Mouse (Mus musculus) testis, adult 2 months (tissue): ENCODE data around the gene Inhbb.

Source experiments
- CTCF ChIP-seq: fragments of 200-500 bp; IDR thresholded peaks from 2 replicates; pipeline ENCODE4 v1.5.1; 2012; ENCODE audit warnings: low read depth, mild to moderate bottlenecking, inconsistent platforms, low read length, moderate library complexity; ENCODE audit not compliant: control insufficient read depth, insufficient read depth, insufficient replicate concordance
- POLR2A ChIP-seq: fragments of 200-500 bp; IDR thresholded peaks from 2 replicates; pipeline ENCODE4 v1.6.1; 2012; ENCODE audit warnings: low read depth, mild to moderate bottlenecking, inconsistent platforms, low read length, moderate library complexity; ENCODE audit not compliant: control insufficient read depth

DNA sequence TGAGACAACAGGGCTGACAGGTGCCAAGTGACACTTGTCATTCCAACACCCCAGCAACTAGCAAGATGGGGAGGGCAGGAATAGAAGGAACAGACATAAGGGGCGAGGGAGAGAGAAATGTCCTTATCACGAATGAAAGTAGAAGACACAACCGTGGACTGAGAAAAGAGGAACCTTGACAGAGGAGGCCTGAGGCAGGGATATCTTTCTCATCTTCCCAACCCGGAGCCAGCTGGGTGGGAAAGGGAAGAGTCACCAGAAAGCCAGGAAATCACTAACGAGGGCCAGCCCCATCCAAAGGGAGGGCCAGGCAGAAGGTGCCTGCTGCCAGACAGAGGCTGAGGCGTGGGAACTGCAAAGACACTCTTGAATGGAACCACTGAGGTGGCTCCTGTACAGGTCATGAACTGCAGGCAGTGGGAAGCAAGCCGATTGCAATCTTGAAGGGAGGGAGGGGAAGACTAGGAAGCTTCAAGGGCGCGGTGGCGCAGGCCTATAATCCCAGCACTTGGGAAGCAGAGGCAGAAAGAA is 24.8 kb upstream of the Inhbb start:
- TF ChIP-seq CTCF (no peak), POLR2A (no peak)
